Mouse (Mus musculus) ES-E14 (cell line): ENCODE data around the gene Tmem200a.

Experiments
- CHD2 ChIP-seq: IDR thresholded peaks from 2 replicates; pipeline ENCODE4 v1.6.1; 2014; ENCODE audit warnings: mild to moderate bottlenecking, low read depth, low read length, inconsistent platforms
- HCFC1 ChIP-seq: IDR thresholded peaks from 2 replicates; pipeline ENCODE4 v1.6.1; 2012; ENCODE audit warnings: low read length, inconsistent platforms, borderline replicate concordance; ENCODE audit not compliant: insufficient read depth
- ZNF384 ChIP-seq: IDR thresholded peaks from 2 replicates; pipeline ENCODE4 v1.6.1; 2012; ENCODE audit warnings: low read depth, low read length, inconsistent platforms

- no peak for TF ChIP-seq ZNF384
- no peak for TF ChIP-seq HCFC1
- TF ChIP-seq CHD2 = no peak
Measured at GRCm38 (mm10) chr10:26119822-26120183, 41.0 kb upstream of the Tmem200a start.
